Mouse (Mus musculus): ENCODE data around the gene Cops4. TPM values are rescaled to one million over a fixed set of nuclear protein-coding genes. Genes with fewer than 3 reads are reported as not detected.

Cops4 gene
- polyA plus RNA-seq, 1 experiment from 2014 or later, result 254 TPM

DNA sequence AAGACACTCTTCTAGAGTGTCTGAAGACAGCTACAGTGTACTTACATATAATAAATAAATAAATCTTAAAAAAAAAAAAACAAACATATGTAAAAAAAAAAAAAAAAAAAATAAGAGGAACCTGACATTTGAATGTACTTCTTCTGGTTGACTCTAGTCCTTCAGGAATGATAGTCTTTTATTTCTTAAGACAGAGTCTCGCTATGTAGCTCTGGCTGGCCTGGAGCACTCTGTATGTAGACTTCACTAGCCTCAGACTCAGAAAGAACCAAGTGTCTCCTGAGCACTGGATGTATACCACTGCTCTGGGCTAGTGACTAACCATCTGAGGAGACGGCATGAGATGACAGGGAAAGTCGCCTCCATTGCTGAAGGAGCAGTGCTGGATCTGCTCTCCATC is 67.5 kb downstream of the Cops4 start:
- H3K9ac ChIP-seq (ENCODE audit: low read length), result no peak overlapping the region
- H3K4me2 ChIP-seq (ENCODE audit: low read depth, severe bottlenecking), result no peak overlapping the region
- ATAC-seq (ENCODE audit: insufficient number of reproducible peaks, low FRiP score, low TSS enrichment, low read depth) (no peak), DNase-seq (ENCODE audit: low spot score) (no peak)
- no peaks in the 10 kb centered on the region for H3K27me3 ChIP-seq (ENCODE audit: control insufficient read depth, insufficient read depth, low read length)
- WGBS, result 93% methylated on average over 3 of the region's 3 CpGs
- no peak overlapping the region for H3K4me3 ChIP-seq (ENCODE audit: low read depth, low read length)
- H3K27ac ChIP-seq (replicated peaks; ENCODE audit: low read depth, low read length), result no peak overlapping the region
- H3K36me3 ChIP-seq (ENCODE audit: control insufficient read depth, insufficient read depth, low read length), result no peaks in the 10 kb centered on the region
- no peaks in the 10 kb centered on the region for H3K9me3 ChIP-seq (ENCODE audit: control insufficient read depth, low read length)
- no peaks in the 10 kb centered on the region for H3K4me1 ChIP-seq (ENCODE audit: control insufficient read depth, insufficient read depth, low read length)

- 91% methylated on average over 7 of the region's 7 CpGs for WGBS
- Histone ChIP-seq H3K4me3 (ENCODE audit: low read depth, low read length) (no peak overlapping the region), H3K27ac (replicated peaks; ENCODE audit: low read depth, low read length) (no peak overlapping the region), H3K9me3 (ENCODE audit: control insufficient read depth, low read length) (no peaks in the 10 kb centered on the region), H3K27me3 (ENCODE audit: control insufficient read depth, insufficient read depth, low read length) (no peaks in the 10 kb centered on the region), H3K4me2 (ENCODE audit: low read depth, severe bottlenecking) (no peak overlapping the region), H3K9ac (ENCODE audit: low read length) (no peak overlapping the region), H3K4me1 (ENCODE audit: control insufficient read depth, insufficient read depth, low read length) (no peaks in the 10 kb centered on the region), H3K36me3 (ENCODE audit: control insufficient read depth, insufficient read depth, low read length) (no peaks in the 10 kb centered on the region)
- DNase-seq (ENCODE audit: low spot score), result no peak
- ATAC-seq (ENCODE audit: insufficient number of reproducible peaks, low FRiP score, low TSS enrichment, low read depth), result no peak
Measured at GRCm38 (mm10) chr5:100587136-100587535, 69.0 kb downstream of the Cops4 start.

- H3K4me3 ChIP-seq (ENCODE audit: low read depth, low read length), result no peak overlapping the region
- 66% methylated on average over 2 of the region's 2 CpGs for WGBS
- no peak for DNase-seq (ENCODE audit: low spot score)
- H3K4me1 ChIP-seq (ENCODE audit: control insufficient read depth, insufficient read depth, low read length), result no peaks in the 10 kb centered on the region
- H3K36me3 ChIP-seq (ENCODE audit: control insufficient read depth, insufficient read depth, low read length), result no peaks in the 10 kb centered on the region
- H3K27me3 ChIP-seq (ENCODE audit: control insufficient read depth, insufficient read depth, low read length), result no peaks in the 10 kb centered on the region
- no peak for ATAC-seq (ENCODE audit: insufficient number of reproducible peaks, low FRiP score, low TSS enrichment, low read depth)
- no peaks in the 10 kb centered on the region for H3K9me3 ChIP-seq (ENCODE audit: control insufficient read depth, low read length)
- no peak overlapping the region for H3K4me2 ChIP-seq (ENCODE audit: low read depth, severe bottlenecking)
- no peak overlapping the region for H3K9ac ChIP-seq (ENCODE audit: low read length)
- no peak overlapping the region for H3K27ac ChIP-seq (replicated peaks; ENCODE audit: low read depth, low read length)
Measured at GRCm38 (mm10) chr5:100587626-100588025, 69.5 kb downstream of the Cops4 start.

DNA sequence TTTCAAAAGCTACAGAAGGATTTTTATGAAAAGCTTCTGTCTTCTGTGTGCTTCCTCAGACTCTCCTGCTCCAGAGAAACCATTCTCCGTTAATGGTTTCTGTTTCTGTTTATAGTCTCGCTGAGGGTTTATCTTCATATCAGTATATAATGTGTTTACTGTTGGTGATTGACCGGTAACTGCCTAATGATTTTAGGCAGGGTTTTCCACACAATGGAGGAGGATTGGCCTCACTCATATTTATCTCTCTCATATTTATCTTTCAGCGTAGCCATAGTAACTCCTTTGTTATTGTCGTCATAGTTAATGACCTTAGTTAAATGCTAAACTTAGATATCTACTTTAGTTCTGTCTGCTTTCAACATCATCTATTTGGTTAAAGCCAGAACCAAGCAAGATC is 72.4 kb downstream of the Cops4 start:
- Histone ChIP-seq H3K4me2 (ENCODE audit: low read depth, severe bottlenecking) (no peak overlapping the region), H3K9me3 (ENCODE audit: control insufficient read depth, low read length) (no peaks in the 10 kb centered on the region), H3K9ac (ENCODE audit: low read length) (no peak overlapping the region), H3K36me3 (ENCODE audit: control insufficient read depth, insufficient read depth, low read length) (no peaks in the 10 kb centered on the region), H3K4me3 (ENCODE audit: low read depth, low read length) (no peak overlapping the region), H3K27me3 (ENCODE audit: control insufficient read depth, insufficient read depth, low read length) (no peaks in the 10 kb centered on the region), H3K27ac (replicated peaks; ENCODE audit: low read depth, low read length) (no peak overlapping the region), H3K4me1 (ENCODE audit: control insufficient read depth, insufficient read depth, low read length) (no peaks in the 10 kb centered on the region)
- ATAC-seq (ENCODE audit: insufficient number of reproducible peaks, low FRiP score, low TSS enrichment, low read depth), result no peak
- WGBS, result 90% methylated on average over 5 of the region's 5 CpGs
- no peak for DNase-seq (ENCODE audit: low spot score)

DNA sequence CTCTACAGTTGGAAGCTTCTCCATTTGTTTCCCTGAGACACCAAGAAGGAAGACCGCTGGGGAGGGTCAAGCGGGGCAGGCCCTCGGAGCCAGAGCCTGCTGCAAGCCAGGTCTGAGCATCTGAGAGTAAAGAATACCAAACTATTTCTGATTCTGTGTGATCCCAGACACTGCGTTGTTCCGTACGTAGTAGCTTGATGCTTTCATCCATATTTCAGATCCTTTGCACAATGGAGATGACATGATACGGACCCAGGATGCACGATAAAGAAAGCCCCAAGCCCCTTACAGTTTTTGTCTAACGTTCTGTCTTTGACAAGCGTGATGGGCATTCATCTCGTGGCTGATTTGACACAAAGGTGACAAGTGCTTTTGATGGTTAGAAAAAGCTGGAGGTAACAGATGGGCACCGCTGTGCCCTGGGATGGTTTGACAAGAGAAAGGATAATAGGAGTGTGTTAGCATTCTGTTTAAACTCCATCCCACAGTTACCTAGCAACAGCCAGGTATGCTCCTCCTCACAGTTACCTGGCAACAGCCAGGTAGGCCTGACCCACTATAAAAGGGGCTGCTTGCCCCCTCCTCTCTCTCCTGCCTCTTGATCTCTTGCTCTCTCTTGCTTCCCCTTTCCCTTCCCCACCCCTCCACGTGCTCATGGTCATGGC is 76.8 kb downstream of the Cops4 start:
- Histone ChIP-seq H3K9ac (ENCODE audit: low read length) (no peak overlapping the region), H3K4me2 (ENCODE audit: low read depth, severe bottlenecking) (no peak overlapping the region), H3K9me3 (ENCODE audit: control insufficient read depth, low read length) (no peaks in the 10 kb centered on the region), H3K4me3 (ENCODE audit: low read depth, low read length) (no peak overlapping the region), H3K36me3 (ENCODE audit: control insufficient read depth, insufficient read depth, low read length) (no peaks in the 10 kb centered on the region), H3K27me3 (ENCODE audit: control insufficient read depth, insufficient read depth, low read length) (no peaks in the 10 kb centered on the region), H3K4me1 (ENCODE audit: control insufficient read depth, insufficient read depth, low read length) (no peaks in the 10 kb centered on the region), H3K27ac (replicated peaks; ENCODE audit: low read depth, low read length) (no peak overlapping the region)
- ATAC-seq (ENCODE audit: insufficient number of reproducible peaks, low FRiP score, low TSS enrichment, low read depth) (no peak), DNase-seq (ENCODE audit: low spot score) (no peak)
- 86% methylated on average over 13 of the region's 13 CpGs for WGBS

DNA sequence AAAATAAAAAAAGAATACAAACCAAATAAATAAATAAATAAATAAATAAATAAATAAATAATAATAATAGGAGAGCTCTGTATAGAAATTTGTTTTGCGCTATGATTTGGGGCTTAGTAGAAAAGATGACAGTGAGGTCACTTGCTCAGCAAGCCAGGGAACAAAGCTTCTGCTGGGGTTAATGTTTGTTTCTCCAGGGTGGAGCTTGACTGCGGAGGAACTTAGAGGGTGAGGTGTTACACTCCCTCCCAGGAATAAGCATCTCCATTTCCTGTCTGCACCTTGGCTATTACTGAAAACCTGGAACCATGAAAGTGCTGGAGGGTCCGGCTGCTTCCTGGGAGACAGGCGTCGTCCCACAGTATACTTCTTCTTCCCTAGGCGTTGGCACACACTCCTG is 77.9 kb downstream of the Cops4 start:
- 92% methylated on average over 6 of the region's 6 CpGs for WGBS
- Histone ChIP-seq H3K4me1 (ENCODE audit: control insufficient read depth, insufficient read depth, low read length) (no peaks in the 10 kb centered on the region), H3K9me3 (ENCODE audit: control insufficient read depth, low read length) (no peaks in the 10 kb centered on the region), H3K27me3 (ENCODE audit: control insufficient read depth, insufficient read depth, low read length) (no peaks in the 10 kb centered on the region), H3K4me2 (ENCODE audit: low read depth, severe bottlenecking) (no peak overlapping the region), H3K36me3 (ENCODE audit: control insufficient read depth, insufficient read depth, low read length) (no peaks in the 10 kb centered on the region), H3K4me3 (ENCODE audit: low read depth, low read length) (no peak overlapping the region), H3K27ac (replicated peaks; ENCODE audit: low read depth, low read length) (no peak overlapping the region), H3K9ac (ENCODE audit: low read length) (no peak overlapping the region)
- no peak for ATAC-seq (ENCODE audit: insufficient number of reproducible peaks, low FRiP score, low TSS enrichment, low read depth)
- no peak for DNase-seq (ENCODE audit: low spot score)

Small RNA genes lying within 50 kb of the gene (microRNA-seq; reads per million reads assigned to microRNA genes)
- gene Gm23222, result not detected

Other genes with a start within 250 kb of the Cops4 start
- 136 and 149 TPM in 2 replicates for gene Sec31a, start 102.1 kb upstream of the Cops4 start, polyA plus RNA-seq (2014; fragmentation: Nextera tagmentation; extraction: Ambion mirVana)
- 16.1 and 16.8 TPM in 2 replicates for gene Lin54, start 17.7 kb upstream of the Cops4 start, polyA plus RNA-seq (2014; fragmentation: Nextera tagmentation; extraction: Ambion mirVana)
- gene Plac8, start 53.9 kb downstream of the Cops4 start, polyA plus RNA-seq (2014; fragmentation: Nextera tagmentation; extraction: Ambion mirVana), result 2.7 and 3.1 TPM in 2 replicates
- 56.4 and 62.4 TPM in 2 replicates for gene Coq2, start 156.8 kb downstream of the Cops4 start, polyA plus RNA-seq (2014; fragmentation: Nextera tagmentation; extraction: Ambion mirVana)
- gene Hpse, start 201.4 kb downstream of the Cops4 start, polyA plus RNA-seq (2014; fragmentation: Nextera tagmentation; extraction: Ambion mirVana), result 1.5 and 2.1 TPM in 2 replicates

Measured in limb, embryonic 11.5 days (tissue).